Mouse (Mus musculus): ENCODE results near the gene Fam57b.

Fam57b gene

DNA sequence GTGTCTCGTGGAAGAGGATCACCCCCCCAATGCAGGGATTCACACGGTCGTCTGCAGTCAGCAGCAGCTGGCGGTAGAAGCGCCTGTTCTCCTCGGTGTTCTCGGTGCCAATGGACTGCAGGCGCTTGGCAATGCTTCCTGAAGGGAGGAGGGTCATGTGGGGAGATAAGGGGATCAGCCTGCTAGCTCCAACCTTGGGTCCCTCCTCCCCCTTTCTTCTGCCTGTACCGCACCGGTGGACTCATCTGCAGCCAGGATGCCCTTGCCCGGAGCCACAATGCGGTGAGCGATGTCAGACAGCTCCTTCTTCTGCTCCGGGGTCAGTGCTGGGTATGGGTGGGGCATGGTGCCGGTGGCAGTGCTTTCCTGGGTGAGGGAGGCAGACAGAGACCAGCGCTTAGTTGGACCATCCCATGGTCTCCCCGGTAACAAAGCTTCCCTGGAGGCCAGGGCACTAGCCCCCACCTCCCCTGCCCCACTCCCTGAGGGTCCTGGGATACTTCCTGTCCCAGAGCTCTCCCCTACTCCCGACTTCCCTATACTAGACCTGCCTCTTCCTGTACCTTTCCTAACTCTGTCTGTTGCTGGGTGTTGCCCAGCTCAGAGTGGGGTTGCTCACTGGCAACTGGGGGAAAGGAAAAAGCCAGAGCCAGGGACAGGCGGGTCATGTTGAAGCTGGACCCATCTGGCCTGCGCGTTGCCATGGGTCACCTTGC lies at the start of gene Fam57b:
Fam57b (plus strand) TSS at position 258 of the 716 bp plus-strand sequence.
- DNase-seq (ENCODE audit: low read depth, low spot score): no peak

GRCm38 (mm10) chr7:126748824-126749223 lies 48.6 kb upstream of the Fam57b start:
- DNase-seq (ENCODE audit: low read depth, low spot score): no peak

- no peak for DNase-seq (ENCODE audit: low read depth, low spot score)
These were observed 47.7 kb upstream of the Fam57b start for GRCm38 (mm10) chr7:126749582-126750343.

DNA sequence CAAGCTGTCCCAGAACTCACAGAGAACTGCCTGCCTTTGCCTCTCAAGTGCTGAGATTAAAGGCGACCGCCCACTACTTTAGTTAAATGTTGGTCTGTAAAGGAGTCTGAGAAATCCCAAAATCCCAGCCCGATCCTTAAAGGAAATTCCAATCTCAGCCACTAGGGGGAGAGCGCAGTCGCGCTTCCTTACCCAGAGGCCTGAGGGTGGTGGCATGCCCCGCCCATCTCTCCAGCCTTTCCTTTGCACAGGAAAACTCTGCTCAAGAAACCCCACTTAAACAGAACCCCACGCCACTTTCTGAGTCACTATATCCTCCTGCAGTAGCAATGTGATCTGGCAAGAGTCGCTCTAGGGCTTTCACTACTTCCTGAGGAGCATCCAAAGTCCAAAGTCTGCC lies 42.6 kb upstream of the Fam57b start:
- peak; percentile 78 for DNase-seq (ENCODE audit: low read depth, low spot score)

DNA sequence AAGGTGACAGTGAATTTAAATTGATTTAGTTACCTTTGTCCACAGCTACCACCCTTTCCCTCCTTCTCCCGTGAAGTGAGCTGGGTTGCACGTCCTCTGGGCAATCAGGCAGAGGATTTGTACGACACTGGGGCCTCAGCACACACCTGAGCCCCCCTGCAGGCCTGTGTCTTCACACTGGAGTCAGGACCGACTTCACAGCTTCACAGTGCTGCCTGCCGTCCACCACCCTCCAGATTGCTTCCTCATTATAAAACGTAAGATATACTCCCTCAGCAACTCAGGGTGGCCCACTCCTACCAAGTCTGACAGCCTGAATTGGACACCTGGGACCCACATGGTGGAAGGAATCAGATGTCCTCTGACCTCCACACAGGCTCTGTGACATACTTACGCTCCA lies 38.9 kb upstream of the Fam57b start:
- DNase-seq (ENCODE audit: low read depth, low spot score): no peak

GRCm38 (mm10) chr7:126759050-126759671 lies 38.3 kb upstream of the Fam57b start, which contains the start of gene Mapk3:
Mapk3 (plus strand) TSS chr7:126759601.
- DNase-seq (ENCODE audit: low read depth, low spot score): peak; percentile 85

GRCm38 (mm10) chr7:126759672-126760390 lies 37.6 kb upstream of the Fam57b start:
- DNase-seq (ENCODE audit: low read depth, low spot score): no peak

- no peak for DNase-seq (ENCODE audit: low read depth, low spot score)
These were observed 37.1 kb upstream of the Fam57b start for GRCm38 (mm10) chr7:126760391-126760802.

- DNase-seq (ENCODE audit: low read depth, low spot score): no peak
These were observed 36.5 kb upstream of the Fam57b start for GRCm38 (mm10) chr7:126760956-126761355.

DNA sequence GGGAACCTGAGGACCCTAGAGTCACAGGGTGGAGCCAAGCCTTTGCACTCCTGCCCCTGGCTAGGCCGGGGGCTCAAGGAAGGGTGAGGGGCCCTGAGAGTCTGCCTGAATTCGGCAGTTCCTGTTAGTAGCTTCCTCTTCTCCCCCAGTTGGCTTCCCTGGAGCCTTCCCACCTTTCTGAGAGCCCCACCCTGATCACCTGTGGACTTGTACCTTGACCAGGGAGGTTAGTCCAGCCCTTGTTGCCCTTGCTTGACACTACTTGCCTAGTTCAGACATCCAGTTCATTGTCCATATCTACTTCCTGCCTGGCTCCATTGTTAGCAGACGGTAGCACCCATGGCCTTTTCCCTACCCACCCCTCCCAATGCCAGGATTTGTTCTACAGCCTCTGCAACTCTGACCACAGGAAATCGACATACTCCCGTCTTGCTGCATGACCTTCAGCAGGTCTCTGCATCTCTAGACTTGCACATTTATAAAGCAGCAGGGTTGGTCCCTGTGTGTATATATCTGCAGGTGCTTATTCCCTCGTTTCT lies 35.9 kb upstream of the Fam57b start:
- no peak for DNase-seq (ENCODE audit: low read depth, low spot score)

GRCm38 (mm10) chr7:126762471-126763008 lies 34.9 kb upstream of the Fam57b start:
- DNase-seq (ENCODE audit: low read depth, low spot score): no peak

DNA sequence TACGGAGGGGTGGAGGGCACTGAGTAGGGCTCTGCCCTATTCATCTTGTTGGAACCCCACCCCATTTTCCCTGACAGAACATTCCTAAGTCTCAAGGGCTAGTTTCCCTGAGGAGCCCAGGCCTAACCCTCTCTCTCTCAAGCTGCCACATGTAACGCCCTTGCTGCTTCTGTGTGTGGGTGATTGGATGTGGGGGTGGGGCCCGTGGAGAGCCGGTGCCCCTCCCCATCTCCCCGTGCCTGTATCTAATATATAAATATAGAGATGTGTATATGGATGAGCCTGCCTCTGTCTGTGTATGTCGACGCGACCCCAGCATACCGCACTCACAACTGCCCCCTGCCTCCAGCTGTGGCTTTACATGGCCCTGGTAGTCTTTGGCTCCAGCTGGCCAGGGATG lies 31.9 kb upstream of the Fam57b start:
- DNase-seq (ENCODE audit: low read depth, low spot score): no peak

DNA sequence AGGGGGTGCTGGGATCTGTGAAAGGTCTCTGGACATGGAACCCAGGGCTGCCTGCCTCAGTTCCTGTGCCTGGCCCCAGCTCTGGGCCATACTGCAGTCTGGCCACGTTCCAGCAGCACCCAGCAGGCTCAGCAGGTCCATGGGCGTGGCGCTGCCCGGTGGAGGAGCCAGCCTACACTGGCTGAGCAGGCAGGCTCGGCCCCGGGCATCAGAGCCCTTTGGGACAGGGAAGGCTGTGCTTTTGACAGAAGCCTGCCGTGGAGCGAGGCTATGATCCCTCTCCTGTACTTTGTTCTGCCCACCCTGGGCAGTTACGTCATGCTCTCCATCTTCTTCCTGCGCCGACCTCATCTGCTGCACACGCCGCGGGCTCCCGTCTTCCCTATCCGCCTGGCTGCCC lies 31.3 kb upstream of the Fam57b start, which contains the start of gene Gdpd3:
Gdpd3 (plus strand) TSS at position 134 of the 400 bp plus-strand sequence.
- DNase-seq (ENCODE audit: low read depth, low spot score): no peak

- no peak for DNase-seq (ENCODE audit: low read depth, low spot score)
These were observed 30.5 kb upstream of the Fam57b start for GRCm38 (mm10) chr7:126767001-126767400.

DNA sequence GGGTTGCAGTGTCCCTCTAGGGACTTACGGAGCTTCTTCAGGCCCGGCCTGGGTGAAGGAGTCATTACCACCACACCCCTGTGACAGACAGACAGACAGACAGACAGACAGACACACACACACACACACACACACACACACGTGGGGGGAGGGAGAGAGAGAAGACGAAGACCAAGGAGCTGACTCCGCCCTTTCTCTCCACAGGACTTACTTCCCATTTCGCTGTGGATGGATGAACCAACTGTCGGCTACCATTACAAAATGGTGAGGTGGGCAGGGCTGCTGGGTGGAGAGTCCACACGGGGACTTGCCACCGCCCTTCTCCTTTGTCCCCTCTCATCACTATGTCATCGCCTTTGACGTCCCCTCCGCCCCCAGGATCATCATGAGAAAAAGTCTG lies 26.7 kb upstream of the Fam57b start:
- no peak for DNase-seq (ENCODE audit: low read depth, low spot score)

DNA sequence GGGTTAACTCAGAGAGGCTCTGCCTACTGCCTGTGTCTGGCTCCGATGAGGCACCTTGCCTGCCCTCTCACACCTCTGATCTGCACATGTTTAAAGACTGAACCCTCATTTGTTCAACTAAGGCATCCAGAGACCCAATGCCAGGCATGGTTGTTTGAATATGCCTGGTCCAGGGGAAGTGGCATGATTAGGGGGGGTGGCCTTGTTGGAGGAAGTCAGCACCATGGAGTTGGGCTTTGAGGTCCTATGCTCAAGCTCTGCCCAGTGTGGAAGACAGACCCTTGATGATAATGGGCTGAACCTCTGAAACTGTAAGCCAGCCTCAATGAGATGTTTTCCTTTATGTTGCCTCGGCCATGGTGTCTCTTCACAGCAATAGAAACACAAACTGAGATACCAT lies 24.1 kb upstream of the Fam57b start:
- no peak for DNase-seq (ENCODE audit: low read depth, low spot score)

DNA sequence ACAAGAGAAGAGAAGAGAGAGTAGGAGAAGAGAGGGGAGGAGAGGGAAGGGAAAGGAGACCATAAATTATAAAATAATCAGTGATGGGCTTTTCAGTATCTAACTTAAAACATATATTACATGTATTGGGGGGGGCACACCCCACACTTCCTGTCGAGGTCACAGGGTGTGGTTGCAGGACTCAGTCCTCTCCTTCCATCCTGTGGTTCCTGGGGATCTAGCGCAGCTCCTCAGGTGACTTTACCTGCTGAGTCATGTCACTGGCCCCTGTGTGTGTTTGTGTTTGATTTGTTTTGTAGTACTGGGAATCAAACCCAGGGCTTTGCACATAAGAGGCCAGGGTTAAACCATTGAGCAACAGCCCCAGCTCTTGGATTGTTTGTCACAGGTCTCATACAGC lies 23.0 kb upstream of the Fam57b start:
- DNase-seq (ENCODE audit: low read depth, low spot score): no peak

DNA sequence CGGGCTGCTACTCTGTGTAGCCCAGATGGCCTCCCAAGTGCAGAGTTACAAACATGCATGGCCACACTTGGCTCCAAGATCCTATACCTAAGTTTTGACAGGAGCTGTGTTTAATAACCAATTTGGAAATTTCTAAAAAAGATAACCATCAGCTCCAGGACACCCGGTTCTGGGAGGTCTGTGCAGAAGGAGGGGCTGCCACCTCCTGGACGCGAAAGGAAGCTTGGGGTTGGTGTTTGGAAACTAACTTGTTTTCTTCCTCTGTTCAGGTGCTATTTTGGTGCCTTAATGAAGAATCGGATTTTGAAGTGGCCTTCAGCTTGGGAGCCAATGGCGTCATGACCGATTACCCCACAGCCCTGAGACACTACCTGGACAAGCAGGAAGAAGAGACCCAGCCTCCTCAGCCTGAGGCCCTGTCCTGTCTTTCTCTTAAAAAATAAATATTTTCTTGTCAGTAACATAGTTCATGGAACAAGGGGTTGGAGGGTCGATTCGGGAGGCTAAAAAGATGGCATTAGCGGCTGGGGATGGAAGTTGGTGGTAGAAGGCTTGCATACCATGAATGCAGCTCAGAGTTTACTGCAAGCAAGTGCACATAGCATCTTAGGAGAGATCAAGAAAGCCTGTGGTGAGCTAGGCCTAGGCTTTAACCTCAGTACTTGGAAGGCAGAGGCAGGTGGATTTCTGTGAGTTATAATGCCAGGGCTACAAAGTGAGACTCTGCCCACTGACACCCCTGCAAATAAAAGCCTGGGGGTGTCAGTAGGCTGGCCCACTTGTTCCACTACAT lies 22.1 kb upstream of the Fam57b start:
- DNase-seq (ENCODE audit: low read depth, low spot score): no peak

DNA sequence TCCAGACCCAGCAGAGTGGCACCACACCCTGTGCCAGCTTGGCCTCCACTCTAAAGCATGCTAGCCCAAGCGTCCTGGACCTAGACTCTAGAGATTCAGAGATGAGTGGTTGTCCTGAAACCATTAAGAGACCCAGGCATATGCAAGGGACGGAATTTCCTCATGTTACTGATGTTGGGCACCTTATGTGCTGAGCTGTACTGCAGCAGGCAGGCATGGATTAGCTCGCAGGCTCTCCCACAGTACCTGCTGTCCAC lies 21.6 kb upstream of the Fam57b start:
- no peak for DNase-seq (ENCODE audit: low read depth, low spot score)

- peak; percentile 84 for DNase-seq (ENCODE audit: low read depth, low spot score)
These were observed 20.8 kb upstream of the Fam57b start, which contains the start of gene Ypel3 for GRCm38 (mm10) chr7:126776598-126777057. Ypel3 (plus strand) TSS chr7:126776955.

DNA sequence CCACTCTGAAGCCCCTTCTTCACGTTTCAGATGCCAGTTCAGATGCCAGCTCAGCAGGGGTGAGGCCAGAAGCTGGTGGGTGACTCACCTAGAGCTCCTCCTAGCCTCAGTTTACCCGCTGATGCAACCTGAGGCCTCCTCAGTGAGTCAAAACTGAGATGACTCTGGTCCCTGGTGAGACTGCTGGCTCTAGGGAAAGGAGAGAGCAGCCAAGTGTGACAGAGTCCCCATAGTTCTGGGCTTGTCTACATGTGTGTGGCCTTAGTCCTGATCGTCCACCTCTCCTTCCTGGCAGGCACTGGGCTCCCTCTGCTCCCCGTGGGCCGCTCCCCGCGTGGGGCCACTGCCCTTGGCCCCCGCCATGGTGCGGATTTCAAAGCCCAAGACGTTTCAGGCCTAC lies 20.0 kb upstream of the Fam57b start:
- DNase-seq (ENCODE audit: low read depth, low spot score): no peak
